Mouse (Mus musculus) right cerebral cortex, postnatal 10 days (tissue): Measurements from ENCODE around the gene Cel.

Experiments used
- DNase-seq, 2 experiments: peaks; one replicate each; pipeline ENCODE4 v3.0.0; 2021; ENCODE audit warnings: low spot score in 2 of 2

Cel gene

GRCm38 (mm10) chr2:28585043-28585571, 21.9 kb upstream of the Cel start:
- peak; percentile 82 to 85 for DNase-seq

GRCm38 (mm10) chr2:28583651-28584050, 20.4 kb upstream of the Cel start, which contains the start of gene Gtf3c5:
Gtf3c5 (minus strand) TSS chr2:28583751.
- no peak for DNase-seq

DNA sequence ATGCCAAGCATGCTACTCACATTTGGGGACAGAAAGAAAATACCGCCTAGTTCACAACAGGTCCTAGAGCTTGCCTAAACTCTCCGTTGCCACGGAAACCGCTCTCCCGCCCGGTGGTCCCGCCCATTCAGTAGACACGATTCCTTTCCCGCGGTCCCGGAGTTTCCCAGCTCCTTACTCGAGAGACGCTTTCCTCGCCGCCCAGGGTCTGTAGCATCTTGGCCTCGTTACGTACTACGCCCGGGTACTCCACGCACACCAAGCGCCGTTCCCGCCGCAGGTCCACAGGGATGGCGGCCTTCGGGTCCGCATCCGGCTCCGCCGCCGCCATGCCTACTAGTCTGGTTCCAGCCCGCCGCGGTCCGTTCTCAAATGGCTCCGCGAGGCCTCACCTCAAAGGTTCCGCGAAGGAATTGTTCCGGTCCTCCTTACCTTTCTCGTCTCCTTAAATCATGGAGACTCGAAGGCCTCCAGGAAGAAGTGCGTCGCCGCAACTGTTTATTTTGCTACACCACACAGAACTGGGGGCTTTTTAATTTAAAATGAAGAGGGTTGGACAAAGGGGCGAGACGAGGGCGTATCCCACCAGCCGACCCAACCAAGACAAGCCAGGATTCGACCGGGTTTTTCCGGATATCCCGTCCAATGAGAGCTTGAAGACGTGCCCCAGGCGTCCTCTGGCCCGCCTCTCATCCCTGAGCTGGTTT, 19.6 kb upstream of the Cel start:
- DNase-seq: peak; percentile 92 to 93

GRCm38 (mm10) chr2:28578003-28578402, 14.8 kb upstream of the Cel start:
- peak in 1 of 2 experiments; percentile 47 for DNase-seq

- DNase-seq: no peak
These were observed 13.6 kb upstream of the Cel start for GRCm38 (mm10) chr2:28576815-28577214.

DNA sequence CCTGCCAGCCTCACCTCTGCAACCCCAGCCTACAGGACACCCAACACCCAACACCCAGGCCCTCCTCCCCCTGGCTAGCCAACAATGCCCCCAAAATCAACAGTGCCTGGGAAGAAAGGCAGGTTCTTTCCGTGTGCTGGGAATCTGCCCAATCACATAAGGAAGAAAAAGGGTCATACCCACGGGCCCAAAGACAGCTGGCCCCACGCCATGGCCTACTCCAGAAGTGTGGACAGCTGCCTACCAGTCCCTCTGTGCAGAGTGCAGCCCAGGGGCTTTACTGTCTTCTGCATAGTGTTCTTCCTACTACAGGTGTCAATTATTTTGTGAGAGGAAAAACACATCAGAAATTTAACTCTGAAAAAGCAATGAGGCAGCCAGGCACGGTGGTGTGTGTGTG, 12.1 kb upstream of the Cel start:
- no peak for DNase-seq

DNA sequence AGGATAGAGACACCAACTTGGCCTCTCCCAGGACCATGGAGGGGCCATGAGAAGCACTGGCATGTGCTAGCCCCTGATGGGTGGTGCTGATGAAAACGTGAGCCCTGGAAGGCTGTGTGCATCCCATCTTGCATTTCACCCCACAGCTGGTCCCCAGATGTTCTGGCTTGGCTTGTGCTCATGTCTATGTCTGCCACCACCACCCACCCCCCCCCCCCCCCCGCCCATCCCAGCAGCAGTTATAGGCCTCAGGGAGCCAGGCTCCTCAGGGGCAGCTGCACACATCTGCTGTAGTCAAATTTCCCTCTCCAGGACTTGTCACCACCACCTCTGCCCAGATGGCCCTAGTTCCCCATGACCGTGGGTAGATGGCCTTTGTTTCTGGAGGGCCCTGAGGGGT, 6.7 kb upstream of the Cel start:
- no peak for DNase-seq

DNA sequence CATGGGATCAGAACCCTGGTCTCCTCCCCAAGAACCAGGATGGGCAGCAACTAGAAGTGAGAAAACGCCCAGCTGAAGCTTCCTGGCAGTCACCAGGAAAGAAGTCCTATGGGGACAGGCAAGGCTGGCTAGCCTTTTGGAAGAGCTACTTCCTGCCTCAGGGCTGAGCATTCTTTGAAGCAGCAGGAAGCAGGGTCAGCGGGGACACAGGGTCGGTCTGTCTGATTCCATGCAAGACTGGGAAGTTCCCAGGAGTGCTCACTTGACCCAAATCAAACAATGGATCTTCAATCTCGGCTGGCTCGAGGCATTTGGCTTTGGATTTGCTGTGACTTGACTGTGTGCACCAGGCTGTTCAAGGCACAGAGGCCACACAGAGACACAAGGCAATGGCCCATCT, 3.3 kb upstream of the Cel start:
- no peak for DNase-seq

GRCm38 (mm10) chr2:28564380-28564779, 1.2 kb upstream of the Cel start:
- DNase-seq: no peak

- no peak for DNase-seq
These were observed 627 bp upstream of the Cel start for GRCm38 (mm10) chr2:28563830-28564229.

DNA sequence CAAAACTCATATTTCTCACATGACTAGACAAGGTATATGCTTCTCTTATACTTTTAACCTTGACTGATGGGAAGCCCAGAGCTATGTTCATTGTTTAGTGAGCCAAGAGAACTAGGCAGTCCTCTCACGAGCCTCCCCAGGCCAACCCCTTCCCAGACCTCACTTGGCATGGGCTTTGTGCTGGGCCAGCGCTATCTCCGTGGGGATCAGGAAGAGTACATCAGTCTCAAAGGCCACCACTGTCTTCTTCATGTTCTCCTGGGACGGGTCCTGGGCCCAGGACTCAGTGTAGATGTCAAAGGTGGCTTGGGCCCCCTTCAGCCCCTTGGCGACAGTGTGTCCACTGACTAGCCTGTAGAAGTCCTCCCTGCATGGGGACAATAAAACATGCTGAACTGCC, 5.8 kb downstream of the Cel start:
- DNase-seq: no peak

DNA sequence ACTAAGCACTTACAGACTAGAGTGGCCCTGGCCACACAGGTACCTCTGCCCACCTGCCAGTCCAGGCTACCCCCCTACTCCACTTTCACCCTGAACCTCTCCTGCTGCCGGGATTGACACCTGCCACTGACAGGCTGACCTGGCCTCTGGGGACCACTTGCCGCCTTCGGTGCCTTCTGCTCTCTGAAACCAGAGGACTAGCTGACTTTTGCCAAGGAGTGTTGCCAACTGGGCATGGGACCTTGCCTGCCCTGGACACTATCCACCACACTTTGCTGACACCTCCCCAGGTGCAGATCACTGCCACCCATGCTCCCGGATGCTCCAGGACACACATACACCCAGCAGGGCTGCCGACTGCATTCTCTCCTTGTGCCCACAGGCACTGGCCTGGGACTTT, 10.9 kb downstream of the Cel start:
- DNase-seq: no peak

DNA sequence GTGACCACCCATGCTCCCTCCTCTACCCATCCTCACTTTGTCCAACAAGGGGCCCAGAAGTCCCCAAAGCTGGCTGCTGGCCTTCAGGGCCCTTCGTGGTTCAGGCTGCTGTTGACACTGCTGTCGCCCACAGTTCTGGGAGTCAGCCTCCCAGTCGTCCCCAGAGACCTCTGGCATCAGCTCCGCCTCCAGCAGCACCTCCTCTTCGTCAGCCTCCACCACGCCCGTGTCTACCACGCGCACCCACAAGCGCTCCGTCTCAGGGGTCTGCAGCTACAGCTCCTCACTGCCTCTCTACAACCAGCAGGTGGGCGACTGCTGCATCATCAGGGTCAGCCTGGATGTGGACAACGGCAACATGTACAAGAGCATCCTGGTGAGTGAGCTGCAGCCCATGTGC, 14.0 kb downstream of the Cel start:
- no peak for DNase-seq

DNA sequence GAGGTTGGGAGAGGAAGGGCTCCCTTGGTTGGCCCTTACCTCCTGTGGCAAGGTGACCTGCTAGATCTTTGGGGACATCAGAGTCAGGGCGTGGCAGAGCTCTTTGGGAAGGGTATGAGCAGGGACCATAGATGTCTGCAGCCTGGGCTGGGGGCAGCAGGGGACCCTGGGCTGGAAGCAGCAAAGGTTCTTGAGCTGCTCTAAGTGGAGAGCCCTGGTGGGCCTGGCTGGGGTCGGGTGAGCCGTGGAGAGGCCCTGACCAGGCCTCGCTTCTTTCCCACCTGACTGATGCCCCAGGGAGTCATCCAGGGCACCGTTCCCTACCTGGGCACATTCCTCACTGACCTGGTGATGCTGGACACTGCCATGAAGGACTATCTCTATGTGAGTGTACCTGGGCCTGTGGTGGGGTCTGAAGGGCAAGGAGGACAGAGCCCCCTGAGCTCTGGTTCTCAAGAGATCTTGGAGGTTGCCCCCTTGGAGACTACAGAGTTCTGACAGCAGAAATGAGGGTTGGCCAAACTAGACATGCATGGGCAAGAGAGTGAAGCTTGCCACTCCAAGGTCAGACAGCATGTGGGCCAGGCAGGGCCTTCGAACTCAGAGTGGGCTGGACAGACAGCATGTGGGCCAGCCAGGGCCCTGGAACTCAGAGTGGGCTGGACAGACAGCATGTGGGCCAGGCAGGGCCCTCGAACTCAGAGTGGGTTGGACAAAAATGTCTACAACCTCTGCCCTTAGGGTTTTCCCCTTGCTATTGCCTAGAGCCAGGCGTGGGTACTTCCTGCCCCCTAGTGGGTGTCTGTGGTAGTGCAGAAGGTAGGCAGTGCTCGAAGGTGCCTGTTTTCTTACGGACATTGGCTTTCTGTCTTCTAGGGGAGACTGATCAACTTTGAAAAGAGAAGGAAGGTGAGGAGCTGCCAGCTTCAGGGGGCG, 15.7 kb downstream of the Cel start:
- peak in 1 of 2 experiments; percentile 84 for DNase-seq

DNA sequence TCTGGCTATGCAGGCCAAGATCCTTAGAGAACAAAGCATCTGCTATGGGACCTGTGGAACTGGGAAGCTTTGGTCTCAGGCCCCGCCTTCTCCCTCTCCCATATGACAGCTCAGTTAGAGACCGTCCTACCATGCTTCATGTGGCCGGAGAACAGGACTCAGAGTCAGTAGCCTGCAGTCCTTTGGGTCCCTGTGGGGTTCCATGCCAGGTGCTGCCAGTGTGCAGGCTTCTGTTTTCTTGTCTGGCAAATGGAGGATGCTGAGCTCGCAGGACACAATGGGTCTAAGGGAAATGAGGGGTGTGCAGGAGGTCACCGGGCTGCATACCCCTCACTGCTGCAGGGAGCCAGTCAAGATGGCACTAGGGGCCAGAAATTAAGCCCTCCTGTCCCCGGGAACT, 16.6 kb downstream of the Cel start:
- DNase-seq: no peak

DNA sequence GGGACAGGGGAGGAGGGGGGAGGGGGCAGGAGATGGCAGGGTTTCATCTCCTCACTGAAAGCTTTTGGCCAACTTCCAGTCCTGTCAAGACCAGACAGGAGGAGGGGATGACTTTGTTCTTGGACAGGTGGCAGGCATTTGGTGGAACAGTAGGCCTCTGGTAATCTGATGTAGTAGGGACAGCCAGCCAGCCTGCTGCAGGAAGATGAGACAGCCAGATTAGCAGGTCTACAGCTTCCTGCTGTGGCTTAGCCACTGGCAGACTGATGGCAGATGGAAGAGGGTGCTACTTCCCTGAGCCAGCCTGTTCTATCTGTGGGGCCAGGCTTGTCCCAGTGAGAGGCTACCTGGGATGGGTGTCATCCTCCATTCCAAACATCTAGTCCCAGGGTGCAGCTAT, 17.2 kb downstream of the Cel start:
- DNase-seq: no peak

DNA sequence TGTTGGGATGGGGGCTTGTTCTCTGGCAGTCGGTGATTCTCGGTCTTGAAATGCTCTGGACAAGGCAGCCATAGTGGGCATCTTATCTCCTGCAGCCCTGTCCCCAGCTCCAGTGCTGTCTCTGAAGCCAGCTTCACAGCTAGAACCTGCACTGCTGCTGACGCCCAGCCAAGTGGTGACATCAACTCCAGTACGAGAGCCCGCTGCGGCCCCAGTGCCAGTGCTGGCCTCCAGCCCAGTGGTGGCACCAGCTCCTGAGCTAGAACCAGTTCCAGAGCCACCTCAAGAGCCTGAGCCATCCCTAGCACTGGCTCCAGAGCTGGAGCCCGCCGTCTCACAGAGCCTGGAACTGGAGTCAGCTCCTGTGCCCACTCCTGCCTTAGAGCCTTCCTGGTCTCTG, 19.3 kb downstream of the Cel start:
- DNase-seq: peak in 1 of 2 experiments; percentile 77

DNA sequence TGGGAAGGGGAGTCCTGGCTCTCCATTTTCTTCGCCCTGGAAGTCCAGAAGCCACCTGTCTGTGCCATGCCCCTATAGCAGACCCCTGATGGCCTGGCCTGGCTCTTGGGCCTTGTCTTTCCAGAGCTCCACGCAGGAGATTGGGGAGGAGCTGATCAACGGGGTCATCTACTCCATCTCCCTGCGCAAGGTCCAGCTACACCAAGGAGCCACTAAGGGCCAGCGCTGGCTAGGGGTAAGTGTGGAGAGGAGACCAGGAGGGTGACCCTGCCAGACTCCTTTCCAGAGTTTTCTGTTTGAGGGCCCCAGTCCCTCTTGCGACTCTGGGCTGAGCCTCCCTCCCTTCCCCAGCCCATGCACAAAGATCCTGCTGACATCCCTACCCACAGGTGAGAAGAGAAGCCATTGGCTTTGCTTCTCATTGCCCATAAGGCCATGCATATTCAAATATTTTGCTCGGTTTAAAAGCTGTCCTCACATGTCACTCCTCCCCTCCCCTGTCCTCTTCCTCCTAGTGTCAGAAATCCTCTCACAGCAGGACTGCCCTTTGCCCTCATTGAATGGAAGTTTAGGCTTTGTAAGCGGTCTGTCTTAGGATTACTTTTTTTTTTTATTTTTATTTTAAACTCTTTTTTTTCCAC, 22.5 kb downstream of the Cel start:
- DNase-seq: no peak

- no peak for DNase-seq
These were observed 23.3 kb downstream of the Cel start for GRCm38 (mm10) chr2:28539949-28540348.

- DNase-seq: peak; percentile 78 to 87
These were observed 24.0 kb downstream of the Cel start for GRCm38 (mm10) chr2:28539206-28539605.

DNA sequence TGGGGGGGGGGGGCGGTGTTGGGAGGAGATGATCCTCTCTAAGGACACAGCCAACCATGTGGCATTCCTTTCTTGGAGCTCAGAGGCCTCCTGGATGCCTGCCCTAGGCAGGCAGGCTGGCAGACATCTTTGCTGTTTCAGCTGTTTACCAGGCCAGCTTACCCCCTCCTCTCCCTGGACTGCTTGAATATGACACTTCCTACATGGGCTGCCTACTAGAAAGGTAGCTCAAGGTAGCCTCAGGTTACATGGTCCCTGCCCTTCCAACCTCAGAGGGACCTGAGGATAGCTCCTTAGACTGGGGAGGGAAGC, 24.4 kb downstream of the Cel start:
- DNase-seq: no peak
